Mouse (Mus musculus) urinary bladder, postnatal 14 days (tissue): Measurements from ENCODE around the gene Lgmn.

Experiments
- DNase-seq: peaks from one replicate; pipeline ENCODE4 v3.0.0; 2021; ENCODE audit warnings: low spot score

The Lgmn gene

DNA sequence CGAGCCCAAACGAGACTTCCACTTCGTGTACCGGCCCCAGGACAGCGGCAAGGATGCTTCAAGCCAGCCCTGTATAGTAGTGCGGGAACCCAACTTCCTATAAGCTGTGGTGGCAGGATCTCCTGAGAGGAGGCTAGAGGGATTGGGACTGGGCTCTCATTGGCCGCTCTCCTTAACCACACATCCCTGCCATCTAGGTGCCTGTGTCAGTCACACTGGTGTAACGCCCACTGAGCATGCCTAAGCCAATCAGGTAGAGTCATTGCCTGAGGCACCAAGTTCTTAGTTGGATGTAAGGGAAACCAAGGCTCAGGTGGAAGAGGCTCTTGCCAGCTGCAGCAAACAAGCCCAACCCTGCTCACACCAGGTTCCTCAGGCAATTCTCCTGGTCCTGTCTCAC, 49.6 kb downstream of the Lgmn start:
- no peak for DNase-seq

- DNase-seq: peak; percentile 76
These were observed 52.2 kb downstream of the Lgmn start for GRCm38 (mm10) chr12:102387219-102387917.

GRCm38 (mm10) chr12:102384819-102385218, 54.8 kb downstream of the Lgmn start:
- DNase-seq: peak; percentile 37

DNA sequence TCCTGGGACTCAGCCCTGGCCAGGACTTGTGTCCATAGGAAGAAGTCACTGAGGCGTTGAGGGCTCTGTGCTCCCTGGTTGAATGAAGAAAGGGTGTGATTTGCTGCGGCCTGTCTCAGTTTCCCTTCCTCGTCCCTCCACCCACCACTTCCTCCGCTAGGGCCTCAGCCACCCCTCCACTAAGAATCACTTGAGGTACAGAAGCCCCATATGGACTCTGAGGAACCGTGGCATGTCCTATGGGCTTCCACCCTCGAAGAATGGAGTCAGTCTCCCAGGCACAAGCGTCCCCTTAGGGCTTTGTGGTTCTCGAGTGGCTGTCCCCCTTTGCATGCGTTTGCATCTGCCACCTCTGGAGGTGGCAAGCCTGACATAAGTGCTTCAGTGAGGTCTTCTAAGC, 56.3 kb downstream of the Lgmn start:
- no peak for DNase-seq

- DNase-seq: no peak
These were observed 57.4 kb downstream of the Lgmn start for GRCm38 (mm10) chr12:102382180-102382579.

- DNase-seq: no peak
These were observed 67.3 kb downstream of the Lgmn start for GRCm38 (mm10) chr12:102372322-102372721.

DNA sequence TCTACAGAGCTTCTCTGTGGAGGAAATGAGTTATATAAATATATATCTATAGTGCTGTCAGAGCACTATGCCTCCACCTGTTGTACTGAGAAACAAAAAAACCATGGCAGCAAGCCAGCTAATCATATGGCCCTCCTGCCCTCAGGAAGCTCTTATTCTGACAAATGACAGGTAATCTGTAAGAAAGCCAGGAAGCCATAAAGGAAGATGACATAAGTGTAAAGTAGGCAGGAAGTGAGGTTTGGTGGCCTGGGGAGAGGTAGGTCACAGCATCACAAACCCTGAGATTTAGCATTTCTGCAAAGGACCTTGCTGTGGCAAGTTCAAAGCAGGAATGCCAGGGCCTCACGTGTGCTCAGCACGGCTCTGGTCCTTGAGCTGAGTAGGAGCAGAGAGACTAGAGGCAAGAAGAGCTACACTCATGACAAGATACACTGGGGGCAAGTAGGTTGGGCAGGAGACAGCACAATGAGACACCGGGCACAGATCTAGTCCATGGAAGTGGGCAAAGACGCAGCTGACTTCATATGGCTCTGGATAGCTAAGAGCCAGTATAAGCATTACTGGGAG, 68.6 kb downstream of the Lgmn start:
- no peak for DNase-seq

DNA sequence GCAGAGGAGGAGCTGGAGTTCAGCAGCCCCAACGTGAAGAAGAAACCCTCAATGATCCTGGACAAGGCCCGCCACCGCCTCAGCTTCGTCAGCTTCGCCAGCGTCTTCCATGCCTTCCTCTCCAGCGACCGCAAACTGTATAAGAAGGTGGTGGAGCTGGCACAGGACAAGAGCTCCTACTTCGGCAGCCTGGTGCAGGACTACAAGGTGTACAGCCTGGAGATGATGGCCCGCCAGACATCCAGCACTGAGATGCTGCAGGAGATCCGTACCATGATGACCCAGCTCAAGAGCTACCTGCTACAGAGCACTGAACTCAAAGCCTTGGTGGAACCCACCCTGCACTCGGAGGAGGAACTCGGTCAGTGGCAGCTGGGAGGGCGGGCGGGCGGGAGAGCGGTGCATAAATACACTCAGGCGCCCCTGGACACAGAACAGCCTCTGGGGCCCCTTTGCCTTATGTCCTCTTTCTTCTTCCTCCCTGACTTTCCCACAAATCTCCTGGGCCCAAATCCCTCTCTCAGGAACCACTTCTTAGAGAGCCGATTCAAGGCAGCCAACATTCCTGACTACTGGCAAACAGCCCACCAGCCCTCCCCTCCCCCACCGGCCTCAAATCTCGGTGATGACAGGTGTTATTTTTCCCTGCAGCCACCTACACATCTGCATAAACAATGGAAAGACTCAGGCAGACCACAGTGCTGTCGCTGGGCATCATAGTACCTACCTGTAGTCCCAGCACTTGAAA, 70.0 kb downstream of the Lgmn start:
- no peak for DNase-seq

GRCm38 (mm10) chr12:102368556-102368955, 71.1 kb downstream of the Lgmn start:
- no peak for DNase-seq

DNA sequence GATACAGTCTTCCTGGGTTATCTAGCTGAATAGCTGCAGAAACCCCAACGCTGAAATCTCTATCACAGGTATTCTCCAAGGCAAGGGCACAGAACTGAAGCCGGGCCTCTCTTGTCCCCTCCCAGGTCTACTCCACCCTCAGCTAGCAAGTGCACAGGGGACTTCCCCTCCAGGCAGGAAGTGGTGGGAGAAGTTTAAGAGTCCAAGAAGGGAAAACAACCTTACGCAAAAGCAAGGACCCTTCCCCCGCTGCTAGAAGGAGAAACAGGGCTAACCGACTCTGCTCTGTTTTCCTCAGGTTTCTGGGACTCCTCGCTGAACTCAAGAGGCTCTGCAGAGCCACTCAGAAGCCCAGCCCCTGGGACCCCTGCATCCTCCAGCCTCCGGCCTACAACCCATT, 71.5 kb downstream of the Lgmn start:
- DNase-seq: no peak

DNA sequence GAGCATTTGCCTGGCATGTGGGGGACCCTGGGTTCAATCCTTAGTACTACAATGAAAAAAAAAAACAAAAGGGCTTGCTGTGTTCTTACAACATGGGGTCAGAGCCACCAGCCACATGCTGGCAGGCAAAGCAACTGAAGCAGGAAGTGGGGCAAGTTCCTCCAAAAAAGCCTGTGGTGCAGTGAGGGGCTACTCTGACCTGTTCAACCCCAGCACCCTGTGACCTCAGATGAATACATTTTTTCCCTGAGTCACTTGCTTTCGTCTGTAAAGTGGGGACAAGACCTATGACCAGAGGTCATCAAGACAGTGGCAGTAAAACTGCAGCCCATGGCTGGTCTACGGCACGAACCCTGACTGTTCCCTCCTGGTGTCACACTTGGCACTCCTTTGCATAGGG, 72.5 kb downstream of the Lgmn start:
- no peak for DNase-seq

DNA sequence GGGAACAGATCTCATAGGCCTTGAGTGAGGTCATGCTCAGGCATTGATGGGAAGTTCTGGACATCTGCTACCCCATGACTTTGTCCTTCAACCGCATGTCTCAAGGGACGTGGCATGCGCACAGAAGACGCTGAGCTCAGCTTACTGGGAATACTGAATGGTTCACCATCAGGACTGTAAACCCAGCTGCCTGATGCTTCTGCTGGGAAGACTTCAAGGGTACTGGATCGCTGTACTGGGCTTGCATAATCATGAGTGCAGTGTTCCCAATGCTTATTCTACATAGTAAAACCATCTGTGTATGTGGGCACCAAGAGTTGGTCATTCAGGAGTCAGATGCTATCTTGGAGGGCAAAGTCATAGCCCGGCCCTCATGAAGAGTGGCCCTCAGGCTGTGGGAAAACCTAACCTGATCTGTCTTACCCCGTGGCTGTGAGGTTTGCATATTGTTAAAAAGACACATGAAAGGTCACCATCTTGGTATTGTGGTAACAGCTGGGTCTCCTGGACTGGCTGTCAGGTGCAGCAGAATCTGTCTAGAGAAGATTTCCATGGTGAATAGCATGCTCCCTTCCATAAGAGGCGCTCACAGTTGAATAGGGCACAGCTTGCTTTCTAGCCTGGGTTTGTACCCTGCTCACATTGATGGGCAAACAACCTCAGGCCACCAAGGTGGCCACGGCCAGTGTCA, 73.3 kb downstream of the Lgmn start:
- no peak for DNase-seq

GRCm38 (mm10) chr12:102365016-102365415, 74.6 kb downstream of the Lgmn start:
- DNase-seq: no peak

DNA sequence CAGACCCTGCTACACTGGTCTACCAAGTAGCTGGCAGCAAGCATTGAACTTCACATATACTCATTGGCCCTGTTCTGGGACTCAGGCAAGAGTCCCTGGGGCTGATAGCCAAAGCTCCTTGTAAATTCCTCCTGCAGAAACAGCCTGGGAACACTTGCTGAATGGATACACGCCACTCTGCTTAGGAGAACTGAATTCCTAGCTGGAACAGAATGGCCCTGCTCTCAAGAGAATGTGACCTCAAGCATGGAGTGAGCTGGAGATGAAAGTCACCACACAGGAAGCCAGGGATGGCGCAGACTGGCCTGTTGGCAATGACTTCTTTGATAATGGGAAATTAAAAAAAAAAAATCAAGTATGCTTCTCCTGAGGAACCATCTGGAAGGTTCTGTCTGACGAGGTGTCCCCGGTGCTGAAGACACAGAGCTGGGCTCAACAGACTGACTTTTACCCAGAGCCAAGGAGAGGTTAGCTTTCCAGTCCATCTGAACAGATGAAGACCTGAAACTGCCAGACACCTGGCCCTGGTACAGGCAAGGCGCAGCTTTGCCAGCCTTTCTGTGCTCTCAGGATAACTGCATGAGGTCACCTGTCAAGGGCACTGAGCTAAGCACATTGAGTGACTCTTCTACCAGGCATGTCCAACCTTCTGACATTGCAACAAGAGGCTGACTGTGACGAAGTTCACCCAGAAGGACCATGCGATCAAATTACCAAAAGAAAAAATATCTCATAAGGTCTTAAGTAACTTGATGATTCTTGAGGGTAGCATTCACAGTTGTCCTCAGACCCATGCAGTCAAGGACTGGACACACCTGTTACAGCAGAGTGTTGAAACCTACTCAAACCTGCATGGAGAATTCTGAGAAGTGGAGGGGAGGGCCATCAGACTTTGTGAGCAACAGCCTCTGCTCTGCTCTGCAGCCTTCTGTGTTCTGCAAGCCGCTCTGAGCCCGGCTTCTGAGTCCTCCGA, 78.1 kb downstream of the Lgmn start:
- DNase-seq: no peak

GRCm38 (mm10) chr12:102359390-102359789, 80.2 kb downstream of the Lgmn start:
- DNase-seq: no peak

- no peak for DNase-seq
These were observed 82.8 kb downstream of the Lgmn start for GRCm38 (mm10) chr12:102356781-102357180.

- no peak for DNase-seq
These were observed 83.8 kb downstream of the Lgmn start for GRCm38 (mm10) chr12:102355784-102356183.

- no peak for DNase-seq
These were observed 85.3 kb downstream of the Lgmn start for GRCm38 (mm10) chr12:102354126-102354984.

DNA sequence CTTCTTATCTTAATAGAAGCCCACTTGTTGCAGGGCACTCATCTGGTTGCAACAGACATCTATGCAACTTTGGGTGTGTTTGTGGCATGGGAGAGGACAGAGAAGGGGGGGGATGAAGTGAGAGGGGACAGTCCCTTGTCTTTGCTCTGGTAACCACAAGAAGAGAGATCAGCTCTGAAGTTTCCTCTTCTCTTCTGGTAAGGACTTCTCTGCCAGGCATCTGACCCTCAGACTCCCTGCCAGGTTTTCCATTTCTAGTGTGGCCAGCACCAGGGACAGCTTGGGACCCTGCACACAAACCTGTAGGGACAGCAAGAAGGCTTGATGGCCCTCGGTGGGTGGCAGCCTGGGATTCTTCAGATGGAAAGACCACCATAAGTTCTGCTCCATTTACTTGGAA, 88.6 kb downstream of the Lgmn start:
- DNase-seq: no peak

- DNase-seq: no peak
These were observed 91.2 kb downstream of the Lgmn start for GRCm38 (mm10) chr12:102348447-102348846.

- DNase-seq: peak; percentile 53
These were observed 93.1 kb downstream of the Lgmn start for GRCm38 (mm10) chr12:102346507-102346906.
